Mouse (Mus musculus): Measurements from ENCODE around the gene Fkbp10.

GRCm38 (mm10) chr11:100395200-100395599 is 20.3 kb upstream of the Fkbp10 start:
- TF ChIP-seq CTCF (IDR thresholded peaks at IDR 0.05; ENCODE audit: low read depth) (no peak), EP300 (optimal IDR thresholded peaks at IDR 0.05) (no peak)

All from stomach, postnatal 0 days (tissue).